Mouse (Mus musculus): ENCODE results near the gene Gm20388.

The Gm20388 gene

GRCm38 (mm10) chr8:122700628-122701027, 2790.0 kb downstream of the Gm20388 start:
- DNase-seq, result no peak

- no peak for DNase-seq
These were observed 2791.0 kb downstream of the Gm20388 start for GRCm38 (mm10) chr8:122701441-122702185.

GRCm38 (mm10) chr8:122702301-122702941, 2791.8 kb downstream of the Gm20388 start:
- no peak for DNase-seq

- no peak for DNase-seq
These were observed 2792.3 kb downstream of the Gm20388 start for GRCm38 (mm10) chr8:122702957-122703356.

- no peak for DNase-seq
These were observed 2794.0 kb downstream of the Gm20388 start for GRCm38 (mm10) chr8:122704612-122705011.

- no peak for DNase-seq
These were observed 2795.4 kb downstream of the Gm20388 start for GRCm38 (mm10) chr8:122705901-122706561.

- DNase-seq, result no peak
These were observed 2796.5 kb downstream of the Gm20388 start for GRCm38 (mm10) chr8:122707184-122707583.

- DNase-seq, result no peak
These were observed 2798.9 kb downstream of the Gm20388 start for GRCm38 (mm10) chr8:122709340-122710111.

- no peak for DNase-seq
These were observed 2800.8 kb downstream of the Gm20388 start for GRCm38 (mm10) chr8:122711480-122711879.

GRCm38 (mm10) chr8:122711891-122712365, 2801.3 kb downstream of the Gm20388 start:
- peak; percentile 65 to 73 for DNase-seq

GRCm38 (mm10) chr8:122712411-122713156, 2801.9 kb downstream of the Gm20388 start:
- no peak for DNase-seq

- no peak for DNase-seq
These were observed 2802.5 kb downstream of the Gm20388 start for GRCm38 (mm10) chr8:122713157-122713518.

- DNase-seq, result no peak
These were observed 2805.9 kb downstream of the Gm20388 start for GRCm38 (mm10) chr8:122716566-122716965.

GRCm38 (mm10) chr8:122717869-122718509, 2807.3 kb downstream of the Gm20388 start:
- no peak for DNase-seq

GRCm38 (mm10) chr8:122718711-122719499, 2808.3 kb downstream of the Gm20388 start:
- DNase-seq, result peak; percentile 53 to 62

- peak in 1 of 2 experiments; percentile 21 for DNase-seq
These were observed 2808.9 kb downstream of the Gm20388 start for GRCm38 (mm10) chr8:122719500-122720065.

- no peak for DNase-seq
These were observed 2809.6 kb downstream of the Gm20388 start for GRCm38 (mm10) chr8:122720070-122720729.

GRCm38 (mm10) chr8:122720811-122721640, 2810.4 kb downstream of the Gm20388 start:
- no peak for DNase-seq

- DNase-seq, result no peak
These were observed 2814.5 kb downstream of the Gm20388 start for GRCm38 (mm10) chr8:122725187-122725586.

All from kidney, adult 8-10 months (tissue).